Mouse (Mus musculus) neural tube, embryonic 11.5 days (tissue): ENCODE measurements at regions not wholly inside any gene's neighbourhood (a gene's known extent, or its start where the extent isn't known, plus 50 kb on each side); places are given as distances from the start of the nearest gene placed in this dataset.

Experiments
- ATAC-seq: fragments of 200-750 bp; cut with Nextera tagmentation; 2 replicates; pipeline ENCODE4 v1.8.0; 2017; ENCODE audit warnings: moderate number of reproducible peaks, mild to moderate bottlenecking, moderate TSS enrichment, moderate library complexity; ENCODE audit not compliant: insufficient read depth, low FRiP score, low TSS enrichment
- DNase-seq: peaks from one replicate; pipeline ENCODE4 v3.0.0-alpha.2; 2015; ENCODE audit warnings: low spot score
- H3K27ac ChIP-seq: fragments of 300-500 bp; sonication (generic); 2 replicates; pipeline ENCODE4 v1.5.1; 2014; ENCODE audit warnings: low read depth, mild to moderate bottlenecking, low read length
- H3K27me3 ChIP-seq: fragments of 300-500 bp; sonication (generic); 2 replicates; pipeline ENCODE4 v1.6.1; 2014; ENCODE audit warnings: mild to moderate bottlenecking, low read length, mixed read lengths; ENCODE audit not compliant: control insufficient read depth, insufficient read depth
- H3K36me3 ChIP-seq: fragments of 300-500 bp; sonication (generic); 2 replicates; pipeline ENCODE4 v1.6.1; 2014; ENCODE audit warnings: mild to moderate bottlenecking, low read length, moderate library complexity, mixed read lengths; ENCODE audit not compliant: control insufficient read depth, insufficient read depth
- H3K4me1 ChIP-seq: fragments of 300-500 bp; sonication (generic); 2 replicates; pipeline ENCODE4 v1.6.1; 2014; ENCODE audit warnings: low read length, mixed read lengths; ENCODE audit not compliant: control insufficient read depth, insufficient read depth
- H3K4me2 ChIP-seq: fragments of 300-500 bp; sonication (generic); 2 replicates; pipeline ENCODE4 v1.6.1; 2014; ENCODE audit warnings: low read depth, mild to moderate bottlenecking, moderate library complexity
- H3K4me3 ChIP-seq: fragments of 300-500 bp; sonication (generic); 2 replicates; pipeline ENCODE4 v1.5.1; 2014; ENCODE audit warnings: low read depth, low read length
- H3K9ac ChIP-seq: fragments of 300-500 bp; sonication (generic); 2 replicates; pipeline ENCODE4 v1.6.1; 2014; ENCODE audit warnings: mild to moderate bottlenecking, low read length
- H3K9me3 ChIP-seq: fragments of 300-500 bp; sonication (generic); 2 replicates; pipeline ENCODE4 v1.6.1; 2016; ENCODE audit warnings: low read length; ENCODE audit not compliant: control insufficient read depth
- WGBS: fragments of 180-500 bp; shearing (Covaris S2); extraction: QIAGEN DNeasy Blood & Tissue Kit; methylation state at CpG from one replicate; pipeline ENCODE4 v1.1.7; 2014; 5-methylcytosine and 5-hydroxymethylcytosine counted together

DNA sequence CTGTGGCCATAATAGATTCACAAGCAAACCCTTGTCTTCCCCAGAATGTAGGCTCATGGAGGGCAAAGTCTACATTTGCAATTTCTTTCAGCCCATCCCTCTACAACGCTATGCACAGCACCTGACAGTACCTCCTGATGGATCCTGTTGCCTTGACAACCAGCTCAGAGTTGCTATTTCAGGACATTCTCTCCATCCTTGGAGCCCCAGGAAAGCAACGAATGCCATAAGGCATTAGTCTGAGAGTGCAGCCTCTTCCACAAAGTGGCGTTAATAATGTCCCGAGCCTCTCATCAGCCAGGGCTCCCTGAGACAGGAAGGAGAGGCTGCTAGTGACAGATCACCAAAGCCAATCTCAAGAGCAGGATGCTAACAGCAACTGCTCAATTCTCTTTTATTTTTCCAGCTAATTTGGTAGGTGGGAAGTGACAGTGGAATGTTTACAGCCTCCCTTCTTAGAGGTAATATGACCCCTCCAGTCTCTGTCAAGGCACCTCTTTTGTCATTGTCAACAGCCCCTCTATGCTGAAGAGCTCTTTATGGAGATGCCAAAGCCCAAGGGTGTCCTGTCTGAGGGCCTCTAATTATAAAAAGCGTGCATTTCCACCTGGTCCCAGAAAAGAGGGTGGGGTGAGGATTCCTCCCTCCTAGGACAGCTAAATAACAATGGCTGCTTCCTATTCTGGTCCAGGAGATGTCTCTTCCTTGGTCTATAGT lies 174.2 kb upstream of the Castor2 start:
- 0 out of 2 replicates have a peak overlapping the region, but pooled peaks have one; percentile 20 for H3K27ac ChIP-seq
- H3K4me1 ChIP-seq, result no peaks in the 10 kb centered on the region
- no peaks in the 10 kb centered on the region for H3K27me3 ChIP-seq
- H3K9me3 ChIP-seq, result no peaks in the 10 kb centered on the region
- DNase-seq (peak; percentile 19), ATAC-seq (no peak)
- no peak overlapping the region for H3K9ac ChIP-seq
- no peaks in the 10 kb centered on the region for H3K36me3 ChIP-seq
- no peak overlapping the region for H3K4me3 ChIP-seq
- WGBS, result 22% methylated on average over 5 of the region's 5 CpGs
- no peak overlapping the region for H3K4me2 ChIP-seq

DNA sequence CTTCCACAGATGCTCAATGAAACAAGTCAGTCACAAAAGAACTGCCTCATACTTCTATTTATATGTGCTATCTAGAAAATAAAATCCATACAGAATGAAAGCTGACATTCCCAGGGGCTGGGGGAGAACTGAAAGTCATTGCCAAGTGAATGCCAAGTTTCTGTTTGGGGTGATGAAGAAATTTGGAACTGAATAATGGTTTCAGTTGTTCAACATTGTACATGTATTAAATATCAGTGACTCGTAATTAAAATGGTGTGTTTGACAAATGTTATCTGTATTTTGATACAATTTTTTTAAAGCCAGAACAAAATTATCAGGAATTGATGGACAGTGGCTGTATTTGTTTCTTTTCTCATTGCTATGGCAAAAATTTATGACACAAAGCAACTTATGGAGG lies 177.3 kb upstream of the Castor2 start:
- Histone ChIP-seq H3K27ac (no peak overlapping the region), H3K9ac (no peak overlapping the region), H3K4me1 (no peaks in the 10 kb centered on the region), H3K36me3 (no peaks in the 10 kb centered on the region), H3K27me3 (no peaks in the 10 kb centered on the region), H3K4me2 (no peak overlapping the region), H3K4me3 (no peak overlapping the region), H3K9me3 (no peaks in the 10 kb centered on the region)
- ATAC-seq (no peak), DNase-seq (no peak)
- 85% methylated on average over 1 of the region's 1 CpGs for WGBS

DNA sequence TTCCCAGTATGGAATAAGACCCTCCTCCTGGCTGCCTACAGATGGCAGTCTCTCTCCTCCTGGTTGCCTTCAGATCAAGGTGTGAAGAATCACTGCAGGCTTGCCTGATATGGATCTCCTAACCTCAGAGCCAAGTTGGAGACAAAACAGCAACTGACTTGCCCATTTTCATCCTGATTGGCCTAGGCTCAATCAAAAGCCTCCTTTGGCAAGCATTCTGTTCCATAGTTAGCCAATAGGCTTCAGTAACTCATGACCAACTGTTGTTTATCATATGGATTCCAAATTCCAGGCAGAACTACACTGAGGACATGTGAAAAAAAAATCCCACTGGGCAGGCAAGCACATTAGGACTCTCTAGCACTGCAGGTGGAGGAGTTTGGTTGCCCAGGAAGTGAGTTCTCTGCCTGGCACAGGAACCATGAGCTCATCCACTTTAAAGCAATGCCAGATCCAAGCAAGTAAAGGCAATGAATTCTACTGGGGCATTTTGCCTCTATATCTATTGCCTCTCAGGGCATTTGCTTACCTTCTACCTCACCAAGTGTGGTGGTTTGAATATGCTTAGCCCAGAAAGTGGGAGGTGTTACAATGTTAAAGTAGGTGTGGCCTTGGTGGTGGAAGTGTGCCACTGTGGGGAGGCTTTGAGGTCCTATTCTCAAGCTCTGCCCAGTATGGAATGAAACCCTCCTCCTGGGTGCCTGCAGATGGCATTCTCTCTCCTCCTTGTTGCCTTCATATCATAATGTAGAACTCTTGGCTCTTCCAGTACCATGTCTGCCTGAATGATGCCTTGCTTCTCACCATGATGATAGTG lies 183.6 kb upstream of the Castor2 start:
- DNase-seq (no peak), ATAC-seq (no peak)
- Histone ChIP-seq H3K4me2 (no peak overlapping the region), H3K36me3 (no peaks in the 10 kb centered on the region), H3K9ac (no peak overlapping the region), H3K9me3 (no peaks in the 10 kb centered on the region), H3K4me3 (no peak overlapping the region), H3K4me1 (no peaks in the 10 kb centered on the region), H3K27me3 (no peaks in the 10 kb centered on the region), H3K27ac (no peak overlapping the region)

DNA sequence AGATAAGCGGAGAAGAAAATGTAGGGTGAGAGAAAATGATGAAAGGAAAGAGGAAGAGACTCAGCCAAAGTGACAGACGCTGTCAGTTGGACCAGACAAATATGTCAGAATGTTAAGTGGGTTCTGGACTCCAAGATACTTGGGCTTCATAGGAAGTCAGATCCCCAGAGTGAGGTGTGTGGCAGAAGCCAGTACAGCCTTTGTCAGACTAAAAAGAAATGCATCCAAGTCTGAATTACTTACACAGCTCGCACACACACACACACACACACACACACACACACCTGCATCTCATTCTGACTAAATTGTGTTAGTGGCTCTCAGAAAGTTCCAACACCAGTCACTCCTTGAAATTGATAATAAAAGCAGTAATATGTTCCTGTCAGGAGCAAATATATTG lies 192.1 kb upstream of the Castor2 start:
- no peaks in the 10 kb centered on the region for H3K36me3 ChIP-seq
- DNase-seq, result no peak
- 85% methylated on average over 3 of the region's 3 CpGs for whole genome bisulfite sequencing

DNA sequence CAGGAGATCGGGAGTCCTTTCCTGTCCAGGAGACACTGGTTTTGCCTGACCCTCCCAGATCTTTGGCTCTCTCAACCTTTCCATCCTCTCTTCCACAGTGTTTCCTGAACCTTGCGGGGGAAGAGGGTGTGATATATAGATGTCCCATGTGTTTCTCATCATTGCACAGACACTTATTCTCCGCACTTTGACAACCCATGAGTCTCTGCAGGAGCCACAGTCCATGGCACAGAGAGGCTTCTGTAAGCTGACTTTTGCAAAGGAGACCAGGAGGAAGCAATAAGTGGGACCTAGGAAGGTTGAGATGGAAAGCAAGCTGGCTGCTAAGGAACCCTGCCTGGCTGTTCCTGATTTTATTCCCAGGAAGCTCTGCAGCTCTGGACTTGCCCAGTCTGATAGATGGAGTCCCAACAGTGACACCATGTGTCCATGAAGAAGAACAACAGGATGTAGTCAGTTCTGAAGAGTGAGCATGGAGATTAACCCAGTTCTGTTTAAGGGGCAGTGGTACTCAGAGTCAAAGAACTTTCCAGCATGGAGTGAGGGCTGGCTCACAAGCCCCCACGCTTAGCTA lies 201.4 kb upstream of the Castor2 start:
- WGBS, result 61% methylated on average over 4 of the region's 4 CpGs
- peak; percentile 25 for DNase-seq
- Histone ChIP-seq H3K4me3 (no peak overlapping the region), H3K36me3 (no peaks in the 10 kb centered on the region), H3K27ac (no peak overlapping the region), H3K27me3 (no peaks in the 10 kb centered on the region), H3K4me1 (no peaks in the 10 kb centered on the region), H3K9me3 (no peaks in the 10 kb centered on the region), H3K4me2 (no peak overlapping the region), H3K9ac (no peak overlapping the region)
- no peak for ATAC-seq

More for the DNA sequence above, 192.1 kb upstream of the Castor2 start:
- Histone ChIP-seq H3K4me2 (no peak overlapping the region), H3K27me3 (no peaks in the 10 kb centered on the region), H3K9me3 (no peaks in the 10 kb centered on the region), H3K4me1 (no peaks in the 10 kb centered on the region), H3K27ac (no peak overlapping the region), H3K9ac (no peak overlapping the region), H3K4me3 (no peak overlapping the region)
- ATAC-seq, result no peak

DNA sequence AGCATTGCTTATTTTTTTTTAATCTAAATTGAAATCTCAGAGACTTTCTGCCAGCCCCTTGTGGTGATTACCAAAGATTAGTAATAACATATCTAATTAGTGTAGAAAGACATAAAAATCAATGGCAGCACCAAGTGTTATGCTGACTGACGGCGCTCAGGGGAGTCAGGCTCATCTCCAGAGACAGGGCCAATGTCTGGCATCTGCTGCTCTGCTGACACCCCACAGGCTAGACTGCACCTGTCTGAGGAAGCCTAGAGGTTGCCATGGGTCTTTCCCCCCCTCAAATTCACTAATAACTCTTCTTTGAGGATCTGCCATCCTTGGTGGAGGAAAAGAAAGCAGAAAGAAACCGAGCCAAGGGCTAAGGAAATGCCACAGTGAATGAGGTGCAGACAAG lies 208.8 kb upstream of the Castor2 start:
- H3K4me2 ChIP-seq, result no peak overlapping the region
- no peak for ATAC-seq
- H3K9ac ChIP-seq, result no peak overlapping the region
- no peak overlapping the region for H3K27ac ChIP-seq
- H3K9me3 ChIP-seq, result no peaks in the 10 kb centered on the region
- no peak for DNase-seq
- no peaks in the 10 kb centered on the region for H3K27me3 ChIP-seq
- no peaks in the 10 kb centered on the region for H3K36me3 ChIP-seq
- H3K4me1 ChIP-seq, result no peaks in the 10 kb centered on the region
- WGBS, result 71% methylated on average over 3 of the region's 3 CpGs
- no peak overlapping the region for H3K4me3 ChIP-seq

DNA sequence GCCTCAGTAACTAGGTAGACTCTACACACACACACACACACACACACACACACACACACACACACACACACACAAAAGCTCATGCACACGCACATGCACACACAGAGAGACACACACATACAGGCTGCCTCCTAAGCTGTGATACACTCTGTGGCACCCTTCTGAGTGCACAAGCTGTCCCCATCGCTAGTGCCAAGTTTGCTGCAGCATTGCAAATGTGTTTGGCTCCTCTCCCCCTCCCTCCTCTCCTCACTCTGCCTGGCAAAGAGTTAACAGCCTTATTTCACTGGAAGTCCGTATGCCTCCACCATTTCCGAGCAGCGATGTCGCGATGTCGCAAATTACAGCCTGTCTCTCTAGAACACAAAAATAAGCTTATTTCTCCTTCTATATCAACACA lies 209.7 kb upstream of the Castor2 start:
- ATAC-seq (no peak), DNase-seq (no peak)
- WGBS, result 79% methylated on average over 8 of the region's 8 CpGs
- Histone ChIP-seq H3K4me3 (no peak overlapping the region), H3K4me2 (no peak overlapping the region), H3K27ac (no peak overlapping the region), H3K9ac (no peak overlapping the region), H3K9me3 (no peaks in the 10 kb centered on the region), H3K4me1 (peaks cover 4% of the 10 kb centered on the region; the same call in 1 of the 2 replicates), H3K27me3 (no peaks in the 10 kb centered on the region), H3K36me3 (no peaks in the 10 kb centered on the region)

DNA sequence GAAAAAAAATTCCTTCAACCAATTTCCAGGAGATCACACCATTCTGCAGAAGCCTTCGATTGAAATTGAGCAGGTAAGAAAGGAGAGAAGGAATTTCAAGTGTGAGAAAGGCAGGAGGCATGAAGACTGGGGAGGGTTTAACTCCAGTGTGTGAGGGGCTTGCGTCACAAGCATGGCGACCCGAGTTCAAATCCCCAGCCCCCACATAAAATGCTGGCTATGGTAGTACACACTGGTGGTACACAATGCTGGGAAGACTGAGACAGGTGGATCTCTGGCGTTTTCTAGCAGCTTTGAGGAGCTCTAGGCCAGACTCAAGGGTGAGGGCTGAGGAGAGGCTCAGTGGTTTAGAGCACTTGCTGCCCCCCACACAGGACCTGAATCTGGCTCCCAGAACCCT lies 214.0 kb upstream of the Castor2 start:
- 83% methylated on average over 5 of the region's 5 CpGs for WGBS
- peaks cover 4% of the 10 kb centered on the region; the same call in 1 of the 2 replicates for H3K4me1 ChIP-seq
- H3K9me3 ChIP-seq, result no peaks in the 10 kb centered on the region
- ATAC-seq (no peak), DNase-seq (no peak)
- no peak overlapping the region for H3K4me2 ChIP-seq
- H3K27me3 ChIP-seq, result no peaks in the 10 kb centered on the region
- no peak overlapping the region for H3K4me3 ChIP-seq
- H3K36me3 ChIP-seq, result no peaks in the 10 kb centered on the region
- H3K9ac ChIP-seq, result no peak overlapping the region
- no peak overlapping the region for H3K27ac ChIP-seq
